Mouse (Mus musculus): ENCODE measurements around the gene Hapln2.

The Hapln2 gene

DNA sequence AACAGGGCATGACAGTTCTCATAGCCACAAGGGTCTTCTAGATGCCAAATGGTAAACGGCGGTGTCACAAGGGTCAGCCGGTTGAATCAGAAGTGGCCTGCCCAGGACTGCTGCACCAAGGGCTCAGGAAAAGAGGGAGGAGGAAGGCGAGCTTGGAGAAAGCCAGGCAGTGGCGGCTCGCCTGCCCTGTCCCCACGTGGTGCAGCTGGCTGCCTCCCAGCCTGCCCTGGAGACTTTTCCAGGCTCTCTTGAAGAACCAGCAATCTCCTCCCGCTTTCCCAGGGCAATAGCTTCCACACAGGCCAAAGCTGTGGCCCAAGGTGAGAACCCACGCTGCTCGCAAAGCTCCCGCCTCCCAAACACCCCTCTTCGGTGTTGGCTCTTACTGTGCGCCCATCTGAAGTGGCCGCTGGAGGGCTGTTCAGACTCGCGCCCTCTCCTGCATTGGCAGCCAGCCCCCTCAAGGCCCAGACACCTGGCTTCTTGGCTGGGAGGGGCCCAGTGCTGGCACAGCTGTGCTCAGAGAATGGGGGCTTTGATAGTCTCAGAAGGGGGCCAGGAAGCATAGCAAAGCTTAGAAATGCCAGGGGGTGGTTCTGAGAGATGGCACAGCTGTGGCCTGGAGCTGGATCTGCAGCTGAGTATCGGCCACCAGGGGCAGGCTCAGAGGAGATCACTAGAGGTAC is 24.9 kb downstream of the Hapln2 start:
- peak in 1 of 2 experiments; percentile 61 for DNase-seq

DNA sequence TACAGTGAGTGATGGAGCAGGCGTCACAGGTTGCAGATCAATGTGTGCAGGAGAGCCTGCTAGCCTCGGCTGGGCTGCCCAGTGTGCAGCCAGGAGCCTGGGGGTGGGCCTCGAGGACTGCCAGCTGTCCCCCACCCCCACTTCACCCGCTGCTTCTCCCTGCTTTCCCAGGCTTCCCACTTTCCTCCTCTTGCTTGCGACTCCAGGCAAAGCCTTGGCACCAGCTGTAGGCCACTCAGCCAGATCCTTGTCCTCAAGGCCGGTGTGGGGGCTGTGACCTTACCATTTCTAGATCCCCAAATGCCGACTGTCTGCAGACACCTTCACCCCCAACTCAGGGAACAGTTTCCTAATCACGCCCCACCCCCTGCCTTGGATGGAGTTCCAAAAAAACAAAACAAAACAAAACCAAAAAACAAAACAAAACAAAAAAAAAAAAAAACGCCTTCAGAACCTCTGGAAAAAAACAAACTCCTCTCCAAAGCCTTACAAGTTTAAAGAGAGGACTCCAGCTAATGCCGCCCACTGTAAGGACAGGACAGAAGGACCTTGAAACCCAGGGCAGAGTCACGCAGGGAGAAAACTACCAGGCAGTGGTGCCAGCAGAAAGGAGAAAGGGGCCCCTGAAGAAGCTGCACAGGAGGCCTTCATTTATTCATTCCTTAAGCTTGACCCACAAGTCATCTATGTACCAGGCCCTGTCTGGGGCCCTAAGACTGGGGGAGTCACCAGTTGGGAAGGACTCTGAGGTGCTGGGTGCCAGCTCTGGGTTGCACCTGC is 26.4 kb downstream of the Hapln2 start:
- DNase-seq, result no peak

DNA sequence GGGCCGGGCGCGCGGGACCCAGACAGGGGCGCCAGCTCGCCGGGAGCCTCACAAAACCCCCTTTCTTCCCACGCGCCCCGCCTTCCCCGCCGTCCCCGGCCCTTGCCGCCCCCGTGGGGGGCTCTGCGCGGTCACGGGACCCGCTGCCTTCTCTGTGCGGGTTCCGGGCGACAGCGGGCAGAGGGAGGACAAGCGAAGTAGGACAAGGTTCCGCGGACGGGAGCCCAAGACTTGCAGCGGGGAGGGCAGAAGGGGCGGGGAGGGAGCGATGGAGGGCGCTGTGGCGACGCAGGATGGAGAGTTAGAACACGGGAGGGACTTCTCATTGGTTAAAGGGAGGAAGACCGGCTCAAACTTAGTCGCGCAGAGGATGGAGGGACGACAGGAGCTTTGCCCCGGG is 27.2 kb downstream of the Hapln2 start, which contains the start of gene Bcan:
Gene Bcan (minus strand): TSS at position 50 of the 400 bp plus-strand sequence.
- peak; percentile 39 to 66 for DNase-seq

DNA sequence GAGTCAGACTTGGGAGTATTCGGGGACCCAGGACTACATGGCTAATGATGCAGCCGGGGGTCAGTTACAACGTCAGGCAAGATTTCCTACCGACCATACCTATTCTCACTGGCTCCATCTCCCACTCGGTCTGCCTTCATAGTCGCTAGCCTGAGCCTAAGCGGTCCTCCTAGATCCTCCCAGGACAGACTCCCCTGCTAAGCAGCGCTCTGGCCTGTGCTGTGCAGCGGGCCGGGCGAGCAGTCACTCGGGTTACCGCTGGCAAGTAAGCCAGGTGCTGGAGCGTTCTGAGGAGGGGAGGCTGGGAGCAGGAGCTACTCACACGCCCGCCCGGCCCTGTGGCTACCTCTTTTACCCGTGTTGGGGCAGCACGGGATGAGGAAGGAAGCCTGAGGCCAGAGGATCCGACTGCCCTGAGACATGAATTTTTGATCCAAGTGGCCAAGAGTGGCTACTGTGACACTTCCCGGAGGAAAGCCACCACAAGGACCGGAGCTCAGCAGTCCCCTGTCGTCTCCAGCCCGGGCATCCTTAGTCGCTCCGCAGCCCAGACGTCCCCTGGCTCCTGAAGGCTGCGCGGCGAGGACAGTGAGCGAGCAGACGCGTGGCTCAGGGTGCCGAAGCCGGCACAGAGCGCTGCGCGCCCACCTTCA is 28.0 kb downstream of the Hapln2 start:
- peak in 1 of 2 experiments; percentile 32 for DNase-seq

DNA sequence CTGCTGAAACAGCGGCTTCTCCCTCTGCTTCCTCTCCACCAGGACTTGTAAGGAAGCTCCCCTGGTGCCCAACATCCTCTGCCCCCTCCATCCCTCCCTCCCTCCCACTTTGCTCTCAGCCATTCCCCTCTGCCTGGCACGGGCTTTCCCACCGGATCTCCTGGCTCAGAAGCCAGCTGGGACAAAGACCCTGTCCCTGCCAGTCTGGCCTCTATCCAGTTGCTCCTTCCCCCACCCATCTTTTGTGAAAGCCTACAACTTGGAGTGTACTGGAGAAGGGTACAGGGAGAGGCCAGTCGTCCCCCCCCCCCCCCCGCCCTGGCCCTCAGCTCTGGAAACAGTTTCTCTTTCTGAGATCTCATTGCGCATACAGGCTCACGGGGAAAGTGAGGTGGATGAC is 28.6 kb downstream of the Hapln2 start:
- peak in 1 of 2 experiments; percentile 38 for DNase-seq

DNA sequence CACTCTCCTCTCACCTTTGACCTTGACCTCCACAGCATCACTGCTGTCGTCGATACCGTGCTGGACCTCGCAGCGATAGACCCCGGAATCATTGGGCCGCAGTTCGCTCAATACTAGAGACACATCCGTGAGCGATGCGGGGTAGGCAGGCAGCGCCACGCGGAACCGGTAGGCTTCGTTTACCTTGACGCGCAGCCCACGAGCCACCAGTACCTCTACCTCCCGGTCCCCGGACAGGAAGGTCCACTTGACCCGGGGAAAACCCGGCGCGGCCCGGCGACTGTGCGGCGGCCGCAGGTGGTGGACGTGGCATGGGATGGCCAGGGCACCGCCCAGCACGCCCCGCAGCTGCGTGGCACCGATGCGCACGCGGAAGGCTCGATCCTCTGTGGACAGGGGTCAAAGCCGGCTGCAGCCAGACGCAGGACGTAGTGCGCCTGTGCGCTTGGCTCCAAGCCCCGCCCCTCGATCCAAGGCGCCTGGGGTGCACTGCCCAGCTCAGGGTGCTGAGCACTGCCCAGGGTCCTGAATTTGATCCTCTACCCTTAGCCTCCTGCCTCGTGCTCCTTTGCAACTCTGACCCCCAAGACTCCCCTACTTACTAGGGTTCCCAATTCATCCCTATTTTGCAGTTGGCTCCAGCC is 30.3 kb downstream of the Hapln2 start:
- peak; percentile 33 to 51 for DNase-seq

DNA sequence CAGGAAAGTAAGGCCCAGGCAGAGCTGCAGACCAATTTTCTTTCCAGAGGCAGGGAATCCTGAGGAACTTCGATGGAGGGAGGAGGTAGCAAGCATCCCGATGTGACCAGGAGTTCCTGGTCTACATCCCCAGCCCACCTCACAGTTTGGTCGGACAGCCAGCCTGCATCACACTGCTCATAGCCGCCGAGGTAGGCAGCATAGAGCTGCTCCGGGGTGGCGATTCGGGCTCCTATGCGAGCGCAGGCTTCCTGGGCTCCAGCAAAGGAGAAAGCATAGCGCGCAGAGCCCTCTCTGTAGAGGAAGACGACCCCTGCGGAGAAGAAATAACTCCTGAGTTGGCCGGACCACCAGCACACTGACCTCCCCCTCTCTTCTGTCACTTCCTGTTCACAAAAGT is 31.0 kb downstream of the Hapln2 start:
- no peak for DNase-seq

DNA sequence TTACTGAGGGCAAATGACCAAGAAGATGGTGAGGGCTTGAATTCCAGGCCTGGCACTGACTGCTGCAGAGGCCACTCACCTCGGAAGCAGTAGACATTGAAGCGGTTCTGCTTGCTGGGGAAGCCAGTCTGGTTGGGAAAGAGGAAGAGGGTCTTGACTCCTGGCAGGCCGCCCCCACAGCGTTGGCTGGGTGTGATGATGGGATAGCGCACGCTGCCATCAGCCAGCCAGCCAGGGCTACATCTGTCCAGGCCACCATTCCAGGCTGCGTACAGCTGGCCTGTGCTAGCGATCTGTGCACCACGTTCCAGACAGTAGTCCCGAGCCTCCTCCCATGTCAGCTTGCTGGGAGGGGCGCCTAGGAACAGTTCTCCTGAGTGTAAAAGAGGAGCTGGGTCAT is 32.1 kb downstream of the Hapln2 start:
- DNase-seq, result no peak

DNA sequence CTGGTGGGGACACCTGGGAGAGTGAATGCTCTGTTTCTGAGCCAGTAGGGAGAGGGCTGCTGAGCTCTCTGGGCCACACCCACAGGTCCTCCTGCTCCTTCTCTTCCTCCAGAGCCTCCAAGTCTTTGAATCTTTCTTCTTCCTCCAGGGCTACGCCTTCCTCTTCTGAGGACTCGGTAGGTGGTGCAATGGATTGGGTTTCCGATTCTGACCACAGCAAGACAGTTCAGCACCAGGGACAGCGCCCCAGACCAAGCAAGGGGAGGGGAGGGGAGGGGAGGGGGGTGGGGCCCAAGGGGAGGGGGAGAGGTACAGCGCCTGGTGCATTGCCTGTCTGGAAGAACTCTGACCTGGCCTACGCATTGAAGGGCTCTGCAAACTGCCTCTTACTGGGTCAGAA is 33.9 kb downstream of the Hapln2 start:
- no peak for DNase-seq

DNA sequence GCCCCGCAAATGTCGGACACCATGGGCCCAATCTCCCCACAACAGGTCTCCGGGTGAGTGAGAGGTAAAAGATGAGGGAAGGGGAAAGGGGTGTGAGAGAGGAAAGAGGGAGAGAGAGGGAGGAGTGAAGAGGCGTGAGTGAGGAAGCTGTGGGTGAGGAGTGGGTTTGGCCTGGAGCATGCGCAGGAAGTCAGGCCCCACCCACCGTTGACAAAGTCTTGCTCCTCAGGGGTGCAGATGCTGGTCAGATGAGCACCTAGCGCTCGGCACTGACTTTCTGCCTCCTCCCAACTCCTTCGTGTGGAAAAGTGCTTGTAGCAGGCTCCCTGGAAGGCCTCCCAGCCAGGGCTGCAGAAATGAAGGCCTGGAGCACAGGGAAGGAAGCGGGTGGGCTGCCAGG is 37.4 kb downstream of the Hapln2 start:
- DNase-seq, result no peak

DNA sequence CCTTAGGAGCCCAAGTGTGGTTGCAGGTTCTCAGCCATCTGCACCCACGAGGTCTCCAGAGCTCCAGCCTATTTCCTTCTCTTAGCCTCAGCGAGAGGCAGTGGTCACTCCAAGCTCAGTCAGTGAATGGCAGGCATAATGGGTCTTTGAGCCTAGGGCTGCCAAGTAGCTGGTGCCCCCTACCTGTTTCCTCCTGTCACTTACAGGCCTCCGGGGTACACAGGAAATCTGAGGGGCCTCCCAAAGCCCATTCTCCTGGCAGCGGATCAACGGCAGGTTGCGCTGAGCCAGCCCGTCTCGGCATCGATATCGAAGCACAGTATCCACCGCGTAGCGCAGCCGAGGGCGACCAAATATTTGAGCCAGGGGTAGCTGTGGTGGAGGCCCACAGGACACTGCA is 39.3 kb downstream of the Hapln2 start:
- DNase-seq, result no peak

DNA sequence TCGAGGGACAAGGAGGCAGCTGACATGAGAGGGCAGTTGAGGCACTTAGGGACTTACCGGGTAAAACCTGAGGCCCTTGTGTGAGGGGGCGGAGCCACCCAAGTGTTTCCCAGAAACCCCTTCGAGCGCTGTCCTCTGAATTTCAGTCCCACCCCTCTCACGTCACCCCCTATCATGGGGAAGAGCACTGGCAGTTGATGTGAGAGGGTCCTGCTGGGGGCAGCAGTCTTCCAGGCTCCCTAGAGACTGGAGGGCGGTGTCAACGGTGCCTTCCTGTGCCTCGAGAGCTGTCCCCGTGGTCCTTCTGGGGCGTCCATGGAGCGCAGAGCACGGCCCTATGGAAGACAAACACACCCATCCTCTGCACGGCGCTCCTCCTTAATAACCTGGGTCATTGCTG is 39.8 kb downstream of the Hapln2 start:
- no peak for DNase-seq

DNA sequence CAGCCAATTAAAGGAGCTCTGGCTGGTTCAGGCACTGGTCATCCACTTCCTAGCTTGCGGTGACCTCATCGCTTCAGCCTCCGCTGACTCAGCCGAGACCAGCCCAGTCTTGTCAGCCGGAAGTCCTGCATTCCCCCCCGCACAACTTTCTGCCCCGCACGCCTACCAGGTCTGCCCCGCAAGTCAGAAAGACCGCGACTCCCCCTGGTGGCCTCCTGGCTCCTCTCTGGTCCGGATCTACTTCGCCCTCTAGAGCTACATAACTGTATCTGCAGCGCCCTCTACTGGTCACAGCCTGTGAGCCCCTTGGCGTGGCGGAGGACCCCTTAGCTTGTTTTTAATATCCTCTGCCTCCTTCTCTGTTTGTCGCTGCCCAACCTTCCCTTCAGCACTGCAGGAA is 40.5 kb downstream of the Hapln2 start:
- DNase-seq, result peak; percentile 92 to 96

DNA sequence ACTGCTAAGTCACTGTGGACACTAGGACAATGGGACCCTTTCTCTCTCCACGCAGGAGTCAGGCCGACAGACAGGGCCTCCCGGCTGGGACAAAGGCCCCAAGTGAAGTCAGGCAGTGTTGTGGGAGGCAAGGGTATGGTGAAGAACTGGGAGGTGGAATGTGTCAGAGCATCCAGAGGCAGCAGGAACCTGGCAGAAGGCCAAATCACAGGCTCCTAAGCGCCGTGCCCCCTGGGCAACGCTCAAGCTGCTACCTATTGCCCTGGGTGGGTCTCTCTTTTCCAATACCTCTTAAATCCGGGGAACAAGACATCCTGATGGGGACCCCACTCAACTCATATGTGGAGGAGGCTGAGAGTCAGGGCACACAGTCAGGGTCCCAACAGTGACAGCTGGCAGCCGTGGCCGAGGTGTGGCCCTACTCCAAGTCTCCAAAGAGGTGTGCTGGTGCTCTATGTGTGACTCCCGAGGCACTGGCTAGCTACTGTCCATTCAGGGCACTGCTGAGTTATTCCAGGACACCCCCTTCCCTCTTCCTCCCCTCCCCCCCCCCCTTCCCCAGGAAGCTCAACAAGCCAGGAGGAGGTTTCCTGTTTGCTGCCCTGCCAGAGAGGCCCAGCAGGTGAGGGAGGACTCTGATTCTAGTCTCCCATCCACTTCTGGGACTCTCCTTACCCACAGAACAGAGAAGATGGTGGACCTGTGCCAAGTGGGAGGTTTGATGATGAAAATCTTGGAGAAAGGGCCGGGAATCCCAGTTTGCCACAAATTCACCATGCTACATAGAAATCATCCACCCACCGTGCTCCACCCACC is 41.7 kb downstream of the Hapln2 start:
- DNase-seq, result peak; percentile 40 to 49

DNA sequence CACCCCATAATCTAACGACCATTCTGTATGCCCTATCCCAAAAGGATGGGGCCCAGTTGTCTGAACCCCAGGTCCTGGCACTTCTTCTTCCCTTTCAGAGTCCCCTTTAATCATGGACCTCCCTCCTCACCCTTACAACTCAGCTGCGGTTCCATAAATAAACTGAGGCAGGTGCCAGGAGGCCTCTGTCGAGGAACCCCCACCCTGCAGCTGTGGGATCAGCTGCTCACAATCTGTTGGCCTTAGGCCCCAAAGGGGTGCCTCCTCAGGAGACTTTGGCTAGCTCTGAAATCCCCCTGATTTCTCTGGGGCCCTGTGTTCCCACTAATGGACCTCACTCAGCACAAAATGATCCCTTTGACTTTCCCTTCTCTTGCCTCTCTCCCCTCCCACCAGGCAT is 43.3 kb downstream of the Hapln2 start:
- DNase-seq, result no peak

DNA sequence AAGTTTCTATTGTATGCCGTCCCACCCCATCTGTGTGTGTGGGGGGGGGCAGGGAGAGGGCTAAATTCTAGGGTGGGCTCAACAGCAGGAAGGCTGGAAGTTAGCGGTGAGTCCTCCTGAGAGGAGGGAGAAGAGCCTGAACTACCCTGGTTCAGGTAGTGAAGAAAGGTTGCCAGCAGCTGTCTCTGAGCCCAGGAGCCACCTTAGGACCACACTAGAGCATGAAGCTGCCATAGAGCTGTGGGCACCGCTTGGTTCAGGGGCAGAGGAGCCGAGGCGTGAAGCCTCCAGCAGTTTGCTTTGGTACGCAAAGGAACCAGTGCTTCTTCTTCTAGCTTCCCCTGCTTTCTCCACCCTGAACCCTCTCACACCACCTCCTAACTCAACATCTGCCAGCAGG is 43.8 kb downstream of the Hapln2 start:
- DNase-seq, result no peak

DNA sequence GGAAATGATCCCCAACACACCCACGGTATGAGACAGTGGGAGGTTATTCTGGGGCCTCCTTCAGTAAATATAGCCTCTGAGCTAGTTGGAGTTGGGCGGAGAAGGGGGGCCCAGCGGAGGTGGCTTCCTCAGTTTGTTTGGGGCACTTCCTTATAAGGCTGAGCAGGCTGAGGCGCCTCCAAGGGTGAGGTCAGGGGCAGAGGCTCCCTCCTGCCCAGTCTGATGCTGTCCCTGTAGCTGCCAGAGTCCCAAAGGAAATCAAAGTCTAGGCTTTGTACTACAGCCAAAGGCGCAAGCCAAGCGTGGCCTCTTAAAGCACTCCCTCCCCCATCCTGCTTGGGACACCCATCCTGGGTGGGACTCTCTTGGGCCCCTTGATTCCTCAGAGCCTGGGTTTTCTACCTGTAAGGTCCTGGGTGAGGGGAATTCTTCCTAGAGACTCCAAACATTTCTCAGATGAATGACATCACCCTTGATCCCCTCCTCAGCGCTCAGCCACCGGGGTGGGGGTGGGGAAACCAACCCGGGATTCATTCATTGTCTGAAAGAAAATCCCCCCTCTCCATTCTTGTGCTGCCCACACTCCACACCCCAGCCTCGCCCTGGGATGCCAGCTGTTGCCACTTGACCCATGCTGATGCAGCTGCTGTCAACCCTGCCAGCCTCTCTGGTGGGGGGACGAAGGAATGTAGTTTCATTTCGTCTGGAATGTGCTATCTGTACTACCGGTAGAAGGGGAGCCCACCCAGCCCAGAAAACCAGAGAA is 44.4 kb downstream of the Hapln2 start:
- DNase-seq, result no peak

DNA sequence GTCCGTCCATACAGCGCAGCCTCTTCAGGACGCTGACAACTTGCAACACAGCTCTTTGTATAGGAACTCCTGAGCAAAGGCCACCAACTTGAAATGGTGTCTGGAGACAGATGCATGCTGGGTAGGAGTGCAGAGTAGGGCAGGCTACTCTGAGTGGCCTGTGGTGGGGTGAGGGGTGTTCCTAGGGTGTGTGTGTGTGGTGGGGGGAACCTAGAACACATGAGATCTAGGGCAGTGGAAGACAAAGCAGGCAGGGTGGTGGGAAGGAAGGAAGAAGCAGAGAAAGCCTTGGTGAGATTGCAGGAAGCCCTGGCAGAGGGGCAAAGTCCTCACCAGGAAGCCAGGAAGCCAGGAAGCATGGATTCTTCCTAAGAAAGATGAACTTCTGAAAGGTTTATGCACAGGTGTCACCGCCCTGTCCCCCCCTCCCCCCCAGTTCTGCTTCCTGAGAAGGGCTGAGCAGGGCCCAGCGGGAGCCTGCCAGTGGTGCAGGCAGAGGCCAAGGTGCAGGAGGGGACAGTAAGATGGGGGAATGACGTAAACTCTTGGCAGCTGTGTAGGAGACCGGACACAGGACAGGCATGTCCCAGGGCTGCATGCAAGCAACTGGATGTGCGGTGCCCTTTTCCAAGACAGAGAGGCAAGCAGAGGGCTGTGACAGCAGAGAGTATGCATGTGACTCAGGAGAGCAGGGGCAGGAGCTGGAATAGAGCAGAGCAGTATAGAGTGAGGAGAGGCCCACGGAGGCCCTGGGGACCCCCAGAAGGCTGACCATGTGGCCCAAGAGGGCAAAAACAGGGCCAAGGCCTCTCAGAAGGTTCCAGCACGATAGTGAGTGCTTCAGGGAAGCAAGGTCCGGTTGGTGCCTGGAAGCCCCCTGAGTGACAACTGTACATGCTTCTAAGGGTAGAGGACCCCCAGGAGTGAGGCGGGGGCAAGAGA is 45.2 kb downstream of the Hapln2 start:
- DNase-seq, result no peak

DNA sequence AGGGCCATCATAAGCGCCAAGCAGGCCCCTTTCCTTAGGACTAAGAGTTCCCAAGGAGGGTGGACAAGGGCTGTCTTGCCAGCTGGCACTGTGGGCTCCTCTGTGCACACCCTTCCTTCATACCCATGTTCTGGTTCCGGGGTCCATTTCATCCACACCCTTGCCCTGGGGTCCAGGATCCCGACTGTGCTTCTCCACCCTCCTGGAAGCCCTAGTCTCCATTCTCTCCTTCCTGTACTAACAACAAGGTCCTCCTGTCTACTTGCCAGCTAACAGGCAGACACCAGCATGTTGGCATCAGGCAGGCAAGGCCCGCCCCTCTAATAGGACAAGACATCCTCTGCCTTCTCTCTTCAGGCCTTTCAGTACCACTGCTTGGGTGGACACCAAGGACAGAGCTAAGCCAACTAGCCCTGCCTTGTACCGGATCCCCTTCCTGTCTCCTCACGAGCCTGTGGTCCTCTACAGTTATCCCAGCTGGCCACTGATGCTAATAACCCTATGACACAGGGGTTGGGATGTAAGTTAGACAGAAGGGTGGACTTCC is 46.1 kb downstream of the Hapln2 start:
- DNase-seq, result no peak

DNA sequence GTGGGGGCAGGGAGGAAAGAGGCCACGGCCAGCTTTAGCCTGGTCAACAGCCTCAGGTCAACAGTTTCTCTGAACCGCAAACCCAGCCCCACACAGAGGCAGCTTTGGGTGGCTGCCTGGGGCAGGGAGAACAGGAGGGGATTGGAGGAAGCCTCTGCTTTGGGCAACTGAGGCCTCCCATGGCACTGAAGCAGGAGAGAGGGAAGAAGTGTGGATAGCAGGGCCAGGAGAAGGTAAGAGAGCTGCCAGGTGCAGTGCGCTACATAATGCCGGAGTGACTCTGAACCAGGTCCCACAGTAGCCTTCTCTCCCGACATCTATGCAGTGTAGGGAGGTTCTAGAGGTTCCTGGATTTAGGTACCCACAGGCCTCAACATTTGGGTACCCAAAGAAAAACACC is 46.7 kb downstream of the Hapln2 start:
- DNase-seq, result no peak
